Mouse (Mus musculus): ENCODE measurements around the gene Gm20509.
"Not testable (repeated sequence)": the region's sequence is repeated elsewhere in the genome, so short reads cannot be mapped to it uniquely, and the experiment has no call there.

Gene Gm20509

GRCm38 (mm10) chr9:73102181-73102580, at the start of gene Gm20509:
TSS of gene Gm20509 (plus strand) at chr9:73102470.
- no peak for DNase-seq

GRCm38 (mm10) chr9:73055441-73055911, 46.8 kb upstream of the Gm20509 start:
- no peak for DNase-seq

- DNase-seq: no peak
Measured at GRCm38 (mm10) chr9:73059224-73059623, 43.0 kb upstream of the Gm20509 start.

- DNase-seq: no peak
Measured at GRCm38 (mm10) chr9:73063621-73064290, 38.5 kb upstream of the Gm20509 start.

GRCm38 (mm10) chr9:73067086-73067485, 35.2 kb upstream of the Gm20509 start:
- DNase-seq: no peak

GRCm38 (mm10) chr9:73068230-73068679, 34.0 kb upstream of the Gm20509 start:
- DNase-seq: no peak

GRCm38 (mm10) chr9:73068688-73069087, 33.6 kb upstream of the Gm20509 start:
- DNase-seq: no peak

GRCm38 (mm10) chr9:73070971-73071659, 31.2 kb upstream of the Gm20509 start:
- DNase-seq: no peak

GRCm38 (mm10) chr9:73072426-73072825, 29.8 kb upstream of the Gm20509 start:
- no peak for DNase-seq

- peak; percentile 42 to 51 for DNase-seq
Measured at GRCm38 (mm10) chr9:73073169-73073568, 29.1 kb upstream of the Gm20509 start.

- DNase-seq: not testable (repeated sequence)
Measured at GRCm38 (mm10) chr9:73079349-73079748, 22.9 kb upstream of the Gm20509 start.

- DNase-seq: no peak
Measured at GRCm38 (mm10) chr9:73079801-73080325, 22.4 kb upstream of the Gm20509 start.

GRCm38 (mm10) chr9:73082291-73083000, 19.8 kb upstream of the Gm20509 start:
- DNase-seq: no peak

- DNase-seq: no peak
Measured at GRCm38 (mm10) chr9:73083956-73084355, 18.3 kb upstream of the Gm20509 start.

- DNase-seq: no peak
Measured at GRCm38 (mm10) chr9:73085845-73086244, 16.4 kb upstream of the Gm20509 start.

- DNase-seq: peak in 1 of 2 experiments; percentile 37
Measured at GRCm38 (mm10) chr9:73087121-73087520, 15.1 kb upstream of the Gm20509 start.

GRCm38 (mm10) chr9:73087581-73087980, 14.7 kb upstream of the Gm20509 start:
- DNase-seq: peak in 1 of 2 experiments; percentile 30

GRCm38 (mm10) chr9:73089222-73089920, 12.9 kb upstream of the Gm20509 start:
- peak; percentile 48 to 68 for DNase-seq

- no peak for DNase-seq
Measured at GRCm38 (mm10) chr9:73090121-73090520, 12.1 kb upstream of the Gm20509 start.

GRCm38 (mm10) chr9:73091747-73092146, 10.5 kb upstream of the Gm20509 start:
- DNase-seq: no peak

- no peak for DNase-seq
Measured at GRCm38 (mm10) chr9:73094580-73094979, 7.7 kb upstream of the Gm20509 start.

GRCm38 (mm10) chr9:73097898-73098297, 4.4 kb upstream of the Gm20509 start:
- no peak for DNase-seq

GRCm38 (mm10) chr9:73101536-73101935, 734 bp upstream of the Gm20509 start, which contains the start of gene Khdc3:
TSS of gene Khdc3 (plus strand) at chr9:73101836.
- DNase-seq: no peak
